Mouse (Mus musculus): ENCODE data around the gene Parp11.
"Not testable (repeated sequence)": the region's sequence is repeated elsewhere in the genome, so short reads cannot be mapped to it uniquely, and the experiment has no call there.

Gene Parp11

GRCm38 (mm10) chr6:127496841-127497656, 50.4 kb downstream of the Parp11 start:
- DNase-seq (ENCODE audit: low read depth): no peak

GRCm38 (mm10) chr6:127500119-127500518, 53.5 kb downstream of the Parp11 start:
- no peak for DNase-seq (ENCODE audit: low read depth)

GRCm38 (mm10) chr6:127500806-127501205, 54.2 kb downstream of the Parp11 start:
- DNase-seq (ENCODE audit: low read depth): no peak

DNA sequence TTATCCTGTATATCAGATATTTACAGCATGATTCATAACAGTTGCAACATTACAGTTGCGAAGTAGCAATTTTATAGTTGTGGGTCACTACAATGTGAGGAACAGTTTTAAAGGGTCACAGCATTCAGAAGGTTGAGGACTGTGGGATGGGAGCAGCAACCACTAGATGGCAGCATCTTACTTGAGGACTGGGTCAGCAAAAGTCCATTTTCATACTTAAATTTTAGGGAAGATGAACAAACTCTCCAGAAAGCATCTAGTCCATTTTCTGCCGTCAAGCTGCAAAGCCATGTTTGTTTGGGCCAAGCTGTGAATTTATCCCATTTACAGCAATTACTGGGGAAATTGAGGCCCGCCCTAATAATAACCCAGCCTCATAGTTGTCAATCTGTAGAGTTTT, 55.9 kb downstream of the Parp11 start:
- peak; percentile 57 for DNase-seq (ENCODE audit: low read depth)

- DNase-seq (ENCODE audit: low read depth): not testable (repeated sequence)
Measured at GRCm38 (mm10) chr6:127513776-127514175, 67.1 kb downstream of the Parp11 start.

DNA sequence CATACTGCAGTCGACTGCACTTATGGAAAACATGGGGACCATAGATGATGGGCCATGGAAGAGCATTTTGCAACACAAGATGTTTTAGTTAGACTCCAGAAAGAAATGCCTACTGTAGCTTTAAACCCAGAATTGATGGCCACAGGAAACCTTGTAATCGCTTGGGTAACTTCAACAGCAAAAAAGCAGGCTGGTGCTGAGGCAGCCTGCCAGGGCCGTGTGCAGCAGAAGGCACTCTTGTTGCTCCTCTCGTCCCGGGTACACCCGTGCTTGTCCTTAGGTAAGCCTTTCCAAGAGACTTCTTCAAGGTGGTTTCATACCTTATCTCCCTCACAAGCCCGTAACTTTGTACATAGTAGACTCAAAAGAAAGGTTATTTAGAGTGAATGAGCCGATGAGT, 74.5 kb downstream of the Parp11 start:
- DNase-seq (ENCODE audit: low read depth): no peak

DNA sequence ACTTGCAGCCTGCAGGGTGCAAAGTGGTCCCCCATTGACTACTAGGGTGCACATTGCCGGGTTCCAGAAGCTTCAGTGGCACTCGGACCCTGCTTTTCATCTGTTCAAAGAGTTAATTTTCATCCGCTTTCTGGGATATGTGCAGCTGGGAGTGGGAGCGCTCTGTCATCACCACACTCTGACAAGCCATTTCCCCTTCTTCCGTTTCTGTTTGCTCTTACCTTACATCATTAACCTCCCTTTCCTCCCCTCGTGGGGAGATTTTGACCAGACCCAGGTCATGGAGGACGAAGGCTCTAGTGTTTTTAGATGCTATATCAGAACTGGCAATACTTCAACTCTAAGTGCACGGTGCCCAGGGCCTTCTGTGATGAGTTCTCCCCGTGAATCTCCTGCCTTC, 75.7 kb downstream of the Parp11 start:
- no peak for DNase-seq (ENCODE audit: low read depth)

DNA sequence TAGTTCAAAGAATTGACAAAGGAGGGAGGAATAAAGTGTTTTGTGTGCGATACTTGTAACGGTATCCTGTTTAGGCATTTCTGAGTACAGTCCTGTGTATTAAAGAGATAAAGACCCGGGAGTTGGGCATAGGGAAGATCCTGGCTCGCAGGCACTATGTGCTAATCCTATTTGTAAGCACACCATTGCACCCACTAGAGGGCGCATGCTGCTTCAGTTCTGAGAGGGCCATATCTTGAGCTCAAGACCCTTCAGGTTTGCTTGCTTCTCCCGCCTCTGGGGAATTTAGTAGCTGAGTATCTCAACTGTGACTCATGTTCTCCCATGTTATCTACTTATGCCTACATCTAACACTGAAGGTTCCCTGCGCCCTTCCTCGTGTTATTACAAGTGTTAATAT, 77.8 kb downstream of the Parp11 start:
- DNase-seq (ENCODE audit: low read depth): peak; percentile 82

GRCm38 (mm10) chr6:127528625-127529024, 82.0 kb downstream of the Parp11 start:
- DNase-seq (ENCODE audit: low read depth): no peak

DNA sequence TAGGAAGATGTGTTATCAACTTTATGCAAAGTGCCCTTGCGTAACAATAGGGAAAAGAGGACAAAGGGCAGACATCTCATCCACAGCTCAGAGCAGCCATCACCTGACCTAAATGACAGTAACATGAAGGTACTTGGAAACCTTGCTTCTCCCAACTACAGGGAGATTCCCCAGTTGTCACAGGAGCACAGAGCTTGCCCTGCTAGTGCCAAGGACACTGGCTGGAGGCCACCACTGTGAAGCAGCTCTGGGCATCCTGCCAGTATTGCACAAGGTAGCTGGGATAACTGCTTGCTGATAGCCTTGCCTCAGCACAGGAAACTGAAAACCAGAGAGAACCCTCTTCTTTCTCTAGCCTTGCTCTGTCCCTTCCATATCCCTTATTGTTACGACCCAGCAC, 82.8 kb downstream of the Parp11 start:
- DNase-seq (ENCODE audit: low read depth): no peak

DNA sequence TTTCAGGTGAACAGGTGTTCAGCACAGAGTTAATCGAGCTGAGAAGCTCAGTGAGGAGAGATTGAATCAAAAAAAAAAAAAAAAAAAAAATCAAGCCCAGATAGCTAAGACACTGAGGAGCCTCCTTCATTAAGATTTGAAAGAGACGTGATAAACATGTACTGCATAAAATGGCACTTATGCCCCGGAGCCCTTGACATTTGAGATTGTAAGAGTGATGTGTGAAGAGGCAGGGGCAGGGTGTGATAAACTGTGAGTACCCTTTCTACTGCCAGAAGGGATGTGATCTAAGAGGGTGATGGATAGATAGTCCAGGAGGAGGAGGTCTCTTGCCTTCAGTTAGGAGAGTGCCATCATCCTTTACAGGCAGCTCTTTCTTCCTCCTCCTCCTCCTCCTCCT, 83.6 kb downstream of the Parp11 start:
- no peak for DNase-seq (ENCODE audit: low read depth)

- no peak for DNase-seq (ENCODE audit: low read depth)
Measured at GRCm38 (mm10) chr6:127531412-127532205, 85.0 kb downstream of the Parp11 start.

DNA sequence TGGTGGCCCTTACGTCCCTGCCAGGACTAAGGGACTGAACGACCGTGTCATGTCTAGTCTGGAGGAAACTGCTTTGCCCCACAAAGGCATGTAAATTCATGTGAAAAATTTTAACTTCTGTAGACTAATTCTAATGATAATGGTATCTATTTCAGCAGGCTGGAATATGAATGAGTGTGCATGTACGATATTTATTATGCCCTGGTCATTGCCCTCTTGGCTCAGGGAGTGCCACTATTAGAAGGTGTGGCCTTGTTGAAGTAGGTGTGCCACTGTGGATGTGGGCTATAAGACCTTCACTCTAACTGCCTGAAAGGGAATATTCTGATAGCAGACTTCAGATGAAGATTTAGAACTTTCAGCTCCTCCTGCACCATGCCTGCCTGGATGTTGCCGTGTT, 85.7 kb downstream of the Parp11 start:
- no peak for DNase-seq (ENCODE audit: low read depth)

DNA sequence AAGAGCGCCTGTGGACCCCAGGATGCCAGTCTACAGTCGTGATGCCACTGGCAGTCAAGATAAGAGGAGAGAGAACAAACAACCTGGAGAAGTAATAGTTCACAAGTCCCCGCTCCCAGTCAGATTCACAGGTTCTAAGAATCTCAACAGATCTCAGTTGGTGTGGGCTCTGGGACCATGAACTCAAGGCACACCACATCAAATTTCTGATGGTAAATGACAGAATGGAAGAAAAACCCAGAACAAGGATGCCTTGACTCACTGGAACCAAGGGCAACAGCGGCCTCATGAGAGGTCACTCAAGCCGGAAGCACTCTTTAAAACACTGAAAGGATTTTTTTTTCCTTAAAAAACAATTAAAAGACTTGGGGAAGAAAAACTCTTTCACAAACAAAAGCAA, 87.1 kb downstream of the Parp11 start:
- no peak for DNase-seq (ENCODE audit: low read depth)

- DNase-seq (ENCODE audit: low read depth): no peak
Measured at GRCm38 (mm10) chr6:127537035-127537434, 90.4 kb downstream of the Parp11 start.

DNA sequence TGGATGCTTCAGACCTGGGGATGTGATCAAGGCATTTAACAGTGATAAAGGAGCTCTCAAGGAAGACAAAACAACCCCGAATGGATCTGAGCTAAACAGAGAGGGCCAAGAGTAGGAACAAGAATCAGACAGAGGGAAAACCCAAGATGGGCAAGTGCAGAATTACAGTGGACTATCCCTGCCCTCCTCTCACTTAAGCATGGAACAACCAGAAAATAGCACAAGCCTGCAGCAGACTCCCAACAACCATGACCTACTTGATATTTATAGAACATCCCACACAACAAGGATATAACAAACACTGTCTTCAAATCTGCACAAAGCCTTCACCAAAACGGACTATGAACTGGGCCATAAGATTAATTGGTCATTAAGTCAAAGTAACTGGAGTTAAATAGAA, 91.5 kb downstream of the Parp11 start:
- no peak for DNase-seq (ENCODE audit: low read depth)

DNA sequence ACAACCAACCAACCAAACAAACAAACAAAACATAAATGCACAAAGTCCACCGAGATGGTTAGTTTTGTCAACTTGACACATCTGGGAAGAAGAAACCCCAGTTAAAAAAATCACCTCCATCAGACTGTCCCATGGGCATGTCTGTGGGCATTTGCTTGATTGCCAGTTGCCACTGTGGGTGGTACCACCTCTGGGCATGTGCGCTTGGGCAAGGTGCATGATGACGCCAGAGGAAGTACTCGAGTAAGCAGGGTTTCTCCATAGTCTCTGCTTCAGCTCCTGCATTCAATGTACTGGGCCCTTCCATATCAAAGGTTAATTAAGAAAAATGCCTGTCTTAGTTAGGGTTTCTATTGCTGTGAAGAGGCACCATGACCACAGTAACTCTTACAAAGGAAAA, 92.6 kb downstream of the Parp11 start:
- no peak for DNase-seq (ENCODE audit: low read depth)

DNA sequence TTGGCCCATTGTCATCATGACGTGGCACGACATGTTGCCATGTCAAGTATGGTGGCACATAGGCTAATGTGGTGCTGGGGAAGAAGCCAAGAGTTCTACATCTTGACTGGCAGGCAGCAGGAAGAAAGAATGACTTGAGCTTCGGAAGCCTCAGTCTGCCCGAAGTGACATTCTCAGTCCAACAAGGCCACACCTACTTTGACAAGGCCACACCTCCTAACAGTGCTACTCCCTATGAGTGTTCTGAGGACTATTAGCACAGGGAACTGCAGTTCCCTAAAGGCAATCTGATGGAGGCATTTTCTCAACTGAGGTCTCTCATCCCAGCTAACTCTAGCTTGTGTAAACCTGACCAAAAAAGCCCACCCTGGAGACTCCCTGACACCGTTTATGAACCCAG, 93.0 kb downstream of the Parp11 start:
- DNase-seq (ENCODE audit: low read depth): no peak

DNA sequence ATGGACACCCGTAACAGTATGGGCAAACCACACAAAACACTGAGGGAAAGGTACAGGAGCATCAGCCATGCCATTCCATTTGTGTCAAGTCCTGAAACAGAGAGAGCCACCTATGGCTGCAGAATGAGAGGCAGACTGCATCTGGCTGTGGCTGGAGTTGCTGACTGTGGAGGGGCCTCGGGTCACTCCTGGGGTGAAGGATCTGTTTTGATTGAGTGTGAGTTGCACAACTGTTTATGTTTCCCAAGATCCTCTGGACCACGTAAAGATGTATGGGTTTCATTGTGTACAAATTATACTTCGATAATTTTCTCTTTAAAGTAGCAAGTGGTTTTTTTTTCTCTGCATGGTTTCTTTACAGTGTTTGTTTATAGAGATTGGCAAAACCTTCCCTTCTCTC, 93.9 kb downstream of the Parp11 start:
- no peak for DNase-seq (ENCODE audit: low read depth)

- peak; percentile 82 for DNase-seq (ENCODE audit: low read depth)
Measured at GRCm38 (mm10) chr6:127541617-127542374, 95.2 kb downstream of the Parp11 start.
